Mouse (Mus musculus): ENCODE measurements around the gene Pidd1. TPM values are rescaled to one million over a fixed set of nuclear protein-coding genes. Genes with fewer than 3 reads are reported as not detected.

Pidd1 gene
- total and polyA plus RNA-seq, 3 experiments: 5.8 to 24.9 (median 7.8) TPM

GRCm38 (mm10) chr7:141463824-141464602 is 20.2 kb upstream of the Pidd1 start:
- DNase-seq (ENCODE audit: extremely low read depth): no peak
- dilution Hi-C loops (cut with MboI; ENCODE audit: extremely low pct_ligation_motif_present, extremely low pct_unique_long_range_greater_than_20kb, low sequenced_read_pairs): no loop called here
- in situ Hi-C loops (cut with MboI; ENCODE audit: low pct_ligation_motif_present, low pct_unique_long_range_greater_than_20kb, low sequenced_read_pairs): no loop called here
- no peak overlapping the region for H3K4me2 ChIP-seq (ENCODE audit: insufficient read depth, low read depth, poor library complexity, severe bottlenecking)
- H3K36me3 ChIP-seq (replicated peaks in 1 of 2; ENCODE audit: control insufficient read depth in 1 of 2, insufficient read depth in 1 of 2, low read length in 1 of 2): peaks cover 9 to 22% of the 10 kb centered on the region in 2 experiments
- H3K27me3 ChIP-seq (replicated peaks): no peaks in the 10 kb centered on the region
- no peak overlapping the region for H3K4me3 ChIP-seq (replicated peaks in 1 of 3; ENCODE audit: low read depth in 2 of 3, low read length in 2 of 3, poor library complexity in 1 of 3)
- no peaks in the 10 kb centered on the region for H3K9me3 ChIP-seq (replicated peaks; ENCODE audit: low read length)
- TF ChIP-seq ETS1 (conservative IDR thresholded peaks at IDR 0.05; ENCODE audit: low read depth, low read length): no peak
- no peak for TF ChIP-seq IRF4 (IDR thresholded peaks at IDR 0.05; ENCODE audit: low read depth, low read length)
- no peak for TF ChIP-seq RAD21 (IDR thresholded peaks at IDR 0.05; ENCODE audit: low read depth, low read length)
- no peak for TF ChIP-seq CTCF (conservative IDR thresholded peaks at IDR 0.05 in 1 of 2, IDR thresholded peaks at IDR 0.05 in 1 of 2; ENCODE audit: low read depth in 2 of 2, low read length in 2 of 2)
- no peak for TF ChIP-seq JUN (IDR thresholded peaks at IDR 0.05; ENCODE audit: insufficient read depth, low read depth, low read length)
- no peak for TF ChIP-seq TBP (conservative IDR thresholded peaks at IDR 0.05; ENCODE audit: low read depth, low read length)
- no peak overlapping the region for H3K9ac ChIP-seq (ENCODE audit: insufficient read depth, low read depth)
- peaks cover 12 to 37% of the 10 kb centered on the region in 2 experiments for H3K4me1 ChIP-seq (ENCODE audit: control insufficient read depth in 1 of 2, insufficient read depth in 2 of 2)
- H3K79me2 ChIP-seq (replicated peaks; ENCODE audit: control insufficient read depth, extremely low read depth, insufficient read depth, poor library complexity, severe bottlenecking): no peaks in the 10 kb centered on the region
- H3K27ac ChIP-seq (ENCODE audit: insufficient read depth, low read depth): no peak overlapping the region

GRCm38 (mm10) chr7:141462333-141462821 is 18.6 kb upstream of the Pidd1 start:
- no peak overlapping the region for H3K4me2 ChIP-seq (ENCODE audit: insufficient read depth, low read depth, poor library complexity, severe bottlenecking)
- no peak for TF ChIP-seq USF2 (conservative IDR thresholded peaks at IDR 0.05; ENCODE audit: low read depth, low read length)
- peaks cover 22 to 35% of the 10 kb centered on the region in 2 experiments for H3K36me3 ChIP-seq (replicated peaks in 1 of 2; ENCODE audit: control insufficient read depth in 1 of 2, insufficient read depth in 1 of 2, low read length in 1 of 2)
- no peak overlapping the region for H3K9ac ChIP-seq (ENCODE audit: insufficient read depth, low read depth)
- H3K4me1 ChIP-seq (ENCODE audit: control insufficient read depth in 1 of 2, insufficient read depth in 2 of 2): peaks cover 4 to 25% of the 10 kb centered on the region in 2 experiments
- no peak for DNase-seq (ENCODE audit: extremely low read depth)
- dilution Hi-C loops (cut with MboI; ENCODE audit: extremely low pct_ligation_motif_present, extremely low pct_unique_long_range_greater_than_20kb, low sequenced_read_pairs) (no loop called here), in situ Hi-C loops (cut with MboI; ENCODE audit: low pct_ligation_motif_present, low pct_unique_long_range_greater_than_20kb, low sequenced_read_pairs) (no loop called here)
- H3K4me3 ChIP-seq (replicated peaks in 1 of 3; ENCODE audit: low read depth in 2 of 3, low read length in 2 of 3, poor library complexity in 1 of 3): no peak overlapping the region
- no peaks in the 10 kb centered on the region for H3K79me2 ChIP-seq (replicated peaks; ENCODE audit: control insufficient read depth, extremely low read depth, insufficient read depth, poor library complexity, severe bottlenecking)
- H3K27me3 ChIP-seq (replicated peaks): no peaks in the 10 kb centered on the region
- no peak overlapping the region for H3K27ac ChIP-seq (ENCODE audit: insufficient read depth, low read depth)
- H3K9me3 ChIP-seq (replicated peaks; ENCODE audit: low read length): no peaks in the 10 kb centered on the region

DNA sequence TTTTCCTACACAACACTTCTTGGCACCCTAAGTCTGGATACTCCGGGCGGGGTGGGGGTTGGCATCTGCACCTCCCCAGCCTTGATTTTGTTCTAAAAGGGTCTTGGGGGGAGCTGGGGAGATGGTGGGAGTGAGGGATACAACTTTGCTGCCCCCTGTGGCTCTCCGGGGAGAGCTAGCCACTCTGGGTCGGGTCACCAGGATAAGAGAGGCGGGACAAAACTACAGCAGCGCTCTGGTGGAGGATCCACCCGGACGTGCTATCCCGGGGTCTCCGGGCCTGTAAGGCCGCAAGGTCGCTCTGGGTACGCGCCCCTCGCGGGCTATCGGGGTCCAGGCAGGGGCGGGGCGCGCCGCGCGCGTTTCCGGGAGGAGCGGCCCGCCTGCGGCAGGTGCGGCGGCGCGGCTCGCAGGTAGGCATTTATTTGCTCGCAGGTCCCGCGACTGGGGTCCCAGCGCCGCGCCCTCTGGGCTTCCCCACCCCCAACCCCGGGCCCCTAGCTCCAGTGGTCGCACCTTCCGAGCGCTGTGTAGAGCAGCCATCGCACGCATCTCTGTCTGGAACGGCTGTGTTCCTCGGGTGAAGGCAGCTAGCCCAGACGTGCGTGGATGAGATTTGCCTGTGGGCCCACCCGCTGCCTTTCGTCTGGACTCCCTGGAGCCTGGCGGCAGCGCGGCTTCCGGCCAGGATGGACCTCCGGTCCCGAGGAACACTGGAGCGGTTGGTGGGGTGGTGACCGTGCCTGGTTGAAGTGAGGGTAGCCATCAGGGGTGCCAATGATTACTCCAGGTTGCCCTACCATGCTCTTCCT is 17.9 kb upstream of the Pidd1 start:
- no peak overlapping the region for H3K4me2 ChIP-seq (ENCODE audit: insufficient read depth, low read depth, poor library complexity, severe bottlenecking)
- dilution Hi-C loops (cut with MboI; ENCODE audit: extremely low pct_ligation_motif_present, extremely low pct_unique_long_range_greater_than_20kb, low sequenced_read_pairs): no loop called here
- in situ Hi-C loops (cut with MboI; ENCODE audit: low pct_ligation_motif_present, low pct_unique_long_range_greater_than_20kb, low sequenced_read_pairs): no loop called here
- TF ChIP-seq IRF4 (IDR thresholded peaks at IDR 0.05; ENCODE audit: low read depth, low read length): no peak
- TF ChIP-seq POLR2AphosphoS2 (IDR thresholded peaks at IDR 0.05; ENCODE audit: low read depth, low read length): no peak
- TF ChIP-seq MXI1 (IDR thresholded peaks at IDR 0.05; ENCODE audit: low read depth, low read length): no peak
- TF ChIP-seq ZNF384 (IDR thresholded peaks at IDR 0.05; ENCODE audit: low read depth, low read length): no peak
- no peak for TF ChIP-seq GABPA (IDR thresholded peaks at IDR 0.05; ENCODE audit: insufficient replicate concordance, low read depth, low read length)
- TF ChIP-seq ETS1 (conservative IDR thresholded peaks at IDR 0.05; ENCODE audit: low read depth, low read length): no peak
- no peak for TF ChIP-seq ZKSCAN1 (IDR thresholded peaks at IDR 0.05; ENCODE audit: borderline replicate concordance, low read depth, low read length)
- TF ChIP-seq MYC (IDR thresholded peaks at IDR 0.05; ENCODE audit: low read depth, low read length): no peak
- TF ChIP-seq MAFK (IDR thresholded peaks at IDR 0.05; ENCODE audit: insufficient replicate concordance, low read length): no peak
- no peak for TF ChIP-seq BHLHE40 (IDR thresholded peaks at IDR 0.05; ENCODE audit: low read depth, low read length)
- TF ChIP-seq ZMIZ1 (IDR thresholded peaks at IDR 0.05; ENCODE audit: low read depth, low read length): no peak
- TF ChIP-seq SIN3A (IDR thresholded peaks at IDR 0.05; ENCODE audit: low read length): no peak
- TF ChIP-seq CHD2 (IDR thresholded peaks at IDR 0.05; ENCODE audit: low read length): no peak
- no peak overlapping the region for H3K27ac ChIP-seq (ENCODE audit: insufficient read depth, low read depth)
- H3K9ac ChIP-seq (ENCODE audit: insufficient read depth, low read depth): no peak overlapping the region
- DNase-seq (ENCODE audit: extremely low read depth): no peak
- H3K36me3 ChIP-seq (replicated peaks in 1 of 2; ENCODE audit: control insufficient read depth in 1 of 2, insufficient read depth in 1 of 2, low read length in 1 of 2): peaks cover 22 to 42% of the 10 kb centered on the region in 2 experiments
- H3K27me3 ChIP-seq (replicated peaks): no peaks in the 10 kb centered on the region
- no peaks in the 10 kb centered on the region for H3K9me3 ChIP-seq (replicated peaks; ENCODE audit: low read length)
- no peaks in the 10 kb centered on the region for H3K79me2 ChIP-seq (replicated peaks; ENCODE audit: control insufficient read depth, extremely low read depth, insufficient read depth, poor library complexity, severe bottlenecking)
- H3K4me3 ChIP-seq (replicated peaks in 1 of 3; ENCODE audit: low read depth in 2 of 3, low read length in 2 of 3, poor library complexity in 1 of 3): no peak overlapping the region
- H3K4me1 ChIP-seq (ENCODE audit: control insufficient read depth in 1 of 2, insufficient read depth in 2 of 2): peaks cover 5 to 24% of the 10 kb centered on the region in 2 experiments

Measured in CH12.LX (cell line).